Mouse (Mus musculus): Measurements from ENCODE around the gene Fam171a2. TPM values are rescaled to one million over a fixed set of nuclear protein-coding genes. Genes with fewer than 3 reads are reported as not detected.
"Not testable (repeated sequence)": the region's sequence is repeated elsewhere in the genome, so short reads cannot be mapped to it uniquely, and the experiment has no call there.

Fam171a2 gene
- total RNA-seq, 2 experiments from 2014 or later = 4.3 to 5.2 TPM

DNA sequence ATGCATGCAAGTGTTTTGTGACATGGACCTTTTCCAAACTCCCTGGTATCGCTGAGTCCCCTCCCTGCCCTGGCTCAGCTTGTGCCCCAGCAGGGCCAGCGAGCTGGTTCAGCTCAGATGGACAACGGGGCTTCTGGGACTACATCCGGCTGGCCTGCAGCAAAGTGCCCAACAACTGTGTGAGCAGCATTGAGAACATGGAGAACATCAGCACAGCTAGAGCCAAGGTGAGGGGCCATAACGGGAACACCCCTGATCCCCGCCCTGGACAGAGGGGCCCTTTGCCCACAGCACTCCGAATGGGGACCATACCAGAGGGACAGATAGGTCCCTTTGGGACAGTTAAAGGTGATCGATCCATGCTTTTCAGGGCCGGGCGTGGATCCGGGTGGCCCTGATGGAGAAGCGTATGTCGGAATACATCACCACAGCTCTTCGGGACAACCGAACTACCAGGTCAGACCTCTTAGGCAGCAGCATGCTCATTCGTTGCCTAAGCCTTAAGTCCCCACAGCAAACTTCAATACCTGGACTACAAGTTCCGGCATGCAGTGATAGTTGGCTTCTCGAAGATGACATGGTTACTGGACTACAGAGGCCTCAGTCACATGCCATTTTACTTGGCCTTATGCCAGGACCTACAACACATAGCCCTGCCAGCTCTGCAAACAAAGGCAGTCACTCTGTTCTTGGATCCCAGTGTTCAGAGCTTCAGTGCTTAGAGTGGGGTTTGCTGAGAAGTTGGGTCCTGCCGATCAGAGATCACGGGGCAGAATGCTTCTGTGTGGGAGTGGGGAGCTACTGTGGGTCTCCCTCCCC lies 49.3 kb downstream of the Fam171a2 start:
- intact Hi-C loops (cut with DNase I) = no loop called here
- no peak for DNase-seq

DNA sequence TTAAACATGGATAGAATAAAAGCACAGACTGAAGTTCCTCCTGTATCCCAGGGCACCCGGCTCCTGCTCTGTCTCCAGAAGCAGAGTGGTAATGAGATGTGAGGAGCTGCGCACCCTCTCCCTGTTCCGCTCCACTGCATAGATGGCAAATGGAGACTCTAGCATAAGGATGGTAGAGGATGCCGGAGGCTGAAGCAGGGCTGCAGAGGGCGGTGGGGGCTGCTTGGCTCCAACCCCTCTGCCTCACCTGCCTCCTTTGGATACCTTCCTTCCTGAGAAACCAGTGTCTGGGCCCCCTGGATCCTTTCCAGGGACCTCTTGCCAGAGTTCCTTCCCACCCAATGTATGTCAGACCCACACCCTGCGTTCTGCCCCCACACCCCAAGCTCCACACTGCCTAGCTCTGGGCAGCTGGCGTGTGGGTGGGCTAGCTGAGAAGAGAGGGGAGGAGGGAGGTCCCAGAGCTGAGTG lies 50.8 kb downstream of the Fam171a2 start:
- intact Hi-C loops (cut with DNase I) = no loop called here
- no peak for DNase-seq

DNA sequence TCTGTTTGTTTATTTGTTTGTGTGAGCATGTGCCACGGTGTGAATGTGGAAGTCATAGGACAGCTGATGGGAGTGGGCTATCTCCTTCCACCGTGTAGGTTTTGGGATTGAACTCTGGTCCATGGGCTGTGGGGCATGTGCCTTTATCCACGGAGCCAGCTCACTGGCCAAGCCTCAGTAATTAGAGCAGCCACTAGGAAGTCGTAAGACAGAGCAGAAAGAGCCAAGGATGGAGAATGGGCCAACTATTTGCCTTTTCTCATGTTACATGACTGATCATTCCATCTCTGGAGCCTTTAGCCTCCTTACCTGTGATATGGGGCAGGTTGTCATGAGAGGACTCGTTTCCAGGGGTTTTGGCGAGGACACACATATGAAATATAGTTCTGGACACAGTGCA lies 51.2 kb downstream of the Fam171a2 start:
- intact Hi-C loops (cut with DNase I) = no loop called here
- no peak for DNase-seq

DNA sequence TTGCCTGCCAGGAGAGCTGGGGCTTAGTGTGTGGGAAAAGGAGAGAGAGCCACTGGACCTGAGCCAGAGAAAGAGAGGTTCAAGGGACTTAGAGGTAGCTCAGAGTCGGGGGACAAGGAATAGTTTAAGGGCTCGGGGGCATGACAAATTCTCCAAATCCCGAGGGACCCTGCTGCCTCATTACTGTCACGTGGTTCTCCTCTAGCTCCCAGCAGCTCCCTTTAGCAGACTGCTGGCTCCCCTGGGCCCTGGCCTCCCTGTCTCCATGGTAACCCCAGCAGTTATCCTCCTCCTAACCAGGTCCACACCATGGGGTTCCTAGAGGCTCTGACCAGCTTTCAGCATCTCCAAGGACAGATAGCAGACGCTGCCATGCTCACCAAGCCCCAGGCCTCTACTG lies 52.2 kb downstream of the Fam171a2 start:
- intact Hi-C loops (cut with DNase I) = no loop called here
- DNase-seq = no peak

DNA sequence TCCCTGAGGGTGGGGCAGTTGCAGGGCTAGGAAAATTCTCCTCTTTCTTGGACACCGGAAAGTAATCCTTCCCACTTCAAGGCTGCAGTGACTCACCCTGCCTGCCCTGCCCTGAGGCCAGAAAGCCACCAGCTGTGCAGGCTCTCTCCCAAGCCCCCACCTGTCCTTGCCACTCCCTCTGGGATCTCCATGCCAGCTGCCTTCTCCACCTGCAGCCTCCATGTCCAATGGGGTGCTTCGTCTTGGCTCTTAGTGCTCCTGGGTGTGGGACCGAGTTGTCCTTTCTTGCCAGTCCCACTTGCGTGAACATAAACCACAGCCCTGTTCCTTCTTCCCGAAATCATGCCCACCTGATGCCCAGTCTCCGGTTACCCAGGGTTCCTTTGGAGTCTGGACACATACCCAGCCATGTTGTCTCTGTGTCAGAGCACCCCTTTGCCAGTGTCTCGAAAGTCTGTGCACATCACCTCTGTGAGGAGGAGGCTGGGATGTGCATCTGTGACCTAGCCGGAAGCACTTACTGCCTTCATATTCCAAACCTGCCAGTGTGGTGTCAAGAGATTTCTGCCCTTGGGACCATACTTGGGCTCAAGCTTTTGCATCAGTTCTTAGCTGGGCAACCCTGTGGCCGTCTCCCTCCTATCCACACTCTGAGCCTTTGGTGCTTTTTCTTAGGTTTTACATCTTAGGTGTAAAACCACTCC lies 52.9 kb downstream of the Fam171a2 start:
- no peak for DNase-seq
- intact Hi-C loops (cut with DNase I) = no loop called here

DNA sequence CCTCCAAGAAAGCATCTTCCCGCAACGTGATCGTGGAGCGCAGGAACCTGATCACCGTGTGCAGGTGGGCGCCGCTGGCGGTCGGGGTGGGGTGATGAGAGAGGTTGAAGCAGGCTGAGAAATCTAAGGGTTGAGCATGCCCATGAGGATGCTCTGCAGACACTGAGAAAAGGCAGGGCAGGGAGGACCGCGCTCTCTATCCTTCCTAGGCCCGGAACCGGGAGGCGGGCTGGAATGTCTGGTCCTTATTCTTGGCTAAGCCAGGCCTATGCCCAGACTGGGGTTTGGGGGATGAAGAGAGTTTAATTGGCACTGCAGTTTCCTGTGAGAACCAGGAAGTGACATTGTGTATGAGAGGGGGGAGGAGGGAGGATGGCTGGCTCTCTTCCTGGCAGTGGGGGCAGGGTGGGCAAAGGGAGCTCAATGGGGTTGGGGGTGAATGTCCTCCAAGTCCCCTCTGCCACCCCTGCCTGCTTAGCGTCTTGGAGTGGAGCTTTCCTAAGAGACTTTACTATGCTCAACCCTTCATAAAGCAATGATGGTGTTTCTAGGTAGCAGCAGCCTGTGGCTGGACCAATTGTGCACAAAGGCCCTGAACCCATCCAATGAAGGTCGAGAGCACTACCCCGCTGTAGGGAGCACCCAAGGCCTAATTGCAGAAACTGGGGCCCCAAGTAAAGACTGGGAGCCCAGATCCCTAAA lies 53.6 kb downstream of the Fam171a2 start:
- no peak for DNase-seq
- intact Hi-C loops (cut with DNase I) = no loop called here

DNA sequence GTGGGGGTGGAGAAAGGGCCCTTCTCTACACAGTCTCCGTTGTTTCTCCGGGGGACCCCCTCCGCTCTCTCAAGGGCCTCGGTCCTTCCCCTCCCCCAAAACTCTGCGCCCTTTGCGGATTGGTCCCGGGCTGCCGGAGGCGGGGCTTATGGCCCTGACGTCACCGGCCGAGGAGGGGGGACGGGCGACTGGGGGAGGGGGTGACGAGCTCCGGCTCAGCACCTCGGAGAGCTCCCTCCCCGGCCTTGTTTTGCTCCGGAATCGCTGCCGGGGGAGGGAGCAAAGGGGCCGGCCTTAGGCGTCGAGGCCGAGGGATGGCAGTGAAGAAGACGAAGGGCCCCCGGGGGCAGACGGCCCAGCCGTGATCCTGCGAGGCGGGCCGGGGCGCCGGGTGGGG lies 54.2 kb downstream of the Fam171a2 start, which contains the start of gene Rundc3a:
Rundc3a (plus strand) TSS at position 166 of the 397 bp plus-strand sequence.
- intact Hi-C loops (cut with DNase I) = no loop called here
- peak; percentile 56 to 68 for DNase-seq

DNA sequence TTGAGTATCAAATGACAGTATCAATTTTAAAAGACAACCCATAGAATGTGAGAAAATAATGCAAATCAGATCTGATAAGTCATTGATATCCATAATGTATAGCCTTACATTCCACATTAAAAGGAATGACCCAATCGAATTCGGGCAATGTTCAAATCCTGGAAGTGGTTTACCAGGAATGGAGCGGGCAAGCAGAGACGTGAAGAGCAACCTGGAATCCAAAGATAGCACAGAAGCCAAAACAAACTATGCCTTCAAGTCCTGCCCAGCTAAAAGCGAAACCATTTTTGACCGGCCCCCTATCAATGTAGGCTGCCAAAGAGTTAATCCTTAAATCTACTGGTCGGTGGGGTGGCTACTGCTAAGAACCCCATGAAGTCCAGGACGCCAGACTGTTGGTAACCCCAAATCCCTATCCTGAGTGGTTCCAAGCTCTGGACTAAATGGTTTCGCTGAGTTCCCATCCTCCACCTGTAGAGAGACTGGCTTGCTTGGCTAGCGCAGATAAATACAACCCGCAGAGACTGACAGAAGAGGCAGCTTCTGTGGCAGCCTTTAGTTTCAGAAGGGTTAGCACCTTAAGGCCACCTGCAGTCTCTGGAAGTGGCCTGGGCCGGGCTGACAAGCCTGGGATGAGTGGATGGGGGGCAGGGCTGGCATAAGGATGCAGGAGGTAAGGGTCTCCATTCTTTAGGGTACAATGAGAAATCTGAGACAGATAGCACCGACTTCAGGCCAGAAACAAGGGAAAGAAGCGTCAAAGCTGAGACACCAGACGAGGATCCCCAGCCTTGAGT lies 54.8 kb downstream of the Fam171a2 start:
- intact Hi-C loops (cut with DNase I) = no loop called here
- no peak for DNase-seq

DNA sequence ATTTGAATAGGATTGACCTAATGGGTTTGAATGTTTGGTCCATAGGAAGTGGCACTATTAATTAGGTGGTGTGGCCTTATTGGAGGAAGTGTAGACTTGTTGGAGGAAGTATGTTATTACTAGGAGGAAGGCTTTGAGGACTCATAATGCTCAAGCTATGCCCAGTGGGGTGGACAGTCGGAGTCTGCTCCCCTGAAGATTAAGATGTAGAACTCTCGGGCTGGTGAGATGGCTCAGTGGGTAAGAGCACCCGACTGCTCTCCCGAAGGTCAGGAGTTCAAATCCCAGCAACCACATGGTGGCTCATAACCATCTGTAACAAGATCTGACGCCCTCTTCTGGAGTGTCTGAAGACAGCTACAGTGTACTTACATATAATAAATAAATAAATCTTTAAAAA lies 58.0 kb downstream of the Fam171a2 start:
- DNase-seq; intact Hi-C loops (cut with DNase I): not testable (repeated sequence)

Small RNA genes lying within 50 kb of the gene (microRNA-seq; reads per million reads assigned to microRNA genes)
- gene Mir6930 (ENCODE audit: borderline number of aligned reads in 2 of 2) = 0 reads per million in 2 experiments

Other genes with a start within 250 kb of the Fam171a2 start
- gene Hdac5, start 217.5 kb downstream of the Fam171a2 start, total RNA-seq (2021) = 100 to 1,000 TPM; 141 to 143 TPM
- gene BC030867, start 198.8 kb downstream of the Fam171a2 start, total RNA-seq (2021) = under 1 TPM; 0.14 to 0.25 TPM
- gene Asb16, start 178.9 kb downstream of the Fam171a2 start, total RNA-seq (2021) = 1 to 10 TPM in 1 of 2 experiments, under 1 TPM in 1; 0.73 to 1.1 TPM
- 10 to 100 TPM; 25.2 to 26.7 TPM for gene Tmub2, start 162.8 kb downstream of the Fam171a2 start, total RNA-seq (2021)
- gene Atxn7l3, start 151.1 kb downstream of the Fam171a2 start, total RNA-seq (2021) = 10 to 100 TPM; 22.9 to 24.2 TPM
- gene Ubtf, start 127.9 kb downstream of the Fam171a2 start, total RNA-seq (2021) = 10 to 100 TPM; 57.2 to 60.4 TPM
- 1 to 10 TPM; 2.1 to 7.8 TPM for gene Slc4a1, start 81.5 kb downstream of the Fam171a2 start, total RNA-seq (2021)
- gene Rundc3a, start 54.3 kb downstream of the Fam171a2 start, total RNA-seq (2021) = under 1 TPM in 1 of 2 experiments, not detected in 1; 0.19 TPM
- 100 to 1,000 TPM; 174 to 183 TPM for gene Slc25a39, start 39.7 kb downstream of the Fam171a2 start, total RNA-seq (2021)
- gene Grn, start 17.4 kb downstream of the Fam171a2 start, total RNA-seq (2021) = 100 to 1,000 TPM; 113 to 122 TPM
- gene Itga2b, start 22.4 kb upstream of the Fam171a2 start, total RNA-seq (2021) = 1 to 10 TPM; 3.1 to 3.8 TPM
- 10 to 100 TPM; 18.0 to 21.9 TPM for gene Gpatch8, start 108.7 kb upstream of the Fam171a2 start, total RNA-seq (2021)
- 1 to 10 TPM; 1.4 to 1.5 TPM for gene Gm11627, start 131.8 kb upstream of the Fam171a2 start, total RNA-seq (2021)
- gene Fzd2, start 156.7 kb upstream of the Fam171a2 start, total RNA-seq (2021) = 1 to 10 TPM; 3.1 to 5.4 TPM
- not detected for gene Meioc, start 216.0 kb upstream of the Fam171a2 start, total RNA-seq (2021)

Data from heart, postnatal 36 days (tissue).